Mouse (Mus musculus): ENCODE data around the gene Paqr3. TPM values are rescaled to one million over a fixed set of nuclear protein-coding genes. Genes with fewer than 3 reads are reported as not detected.
A peak's percentile ranks its signal among the peaks of the same experiment; 100 is the strongest.

Paqr3 gene
- polyA plus RNA-seq, 1 experiment from 2014 or later = 10.8 TPM

- peak; percentile 20 for DNase-seq (ENCODE audit: low spot score)
- no peaks in the 10 kb centered on the region for H3K9me3 ChIP-seq (replicated peaks)
- H3K4me3 ChIP-seq = no peak overlapping the region
- H3K27ac ChIP-seq = no peak overlapping the region
- WGBS = 82% methylated on average over 5 of the region's 5 CpGs
- H3K4me1 ChIP-seq = no peaks in the 10 kb centered on the region
- no peaks in the 10 kb centered on the region for H3K27me3 ChIP-seq (ENCODE audit: low read depth, poor library complexity, severe bottlenecking)
- peaks cover 2% of the 10 kb centered on the region for H3K36me3 ChIP-seq
Measured at GRCm38 (mm10) chr5:97078641-97079040, 32.8 kb downstream of the Paqr3 start.

- H3K4me3 ChIP-seq = no peak overlapping the region
- H3K27me3 ChIP-seq (ENCODE audit: low read depth, poor library complexity, severe bottlenecking) = no peaks in the 10 kb centered on the region
- 69% methylated on average over 7 of the region's 7 CpGs for WGBS
- no peak for DNase-seq (ENCODE audit: low spot score)
- no peaks in the 10 kb centered on the region for H3K36me3 ChIP-seq
- no peaks in the 10 kb centered on the region for H3K9me3 ChIP-seq (replicated peaks)
- H3K4me1 ChIP-seq = peaks cover 7% of the 10 kb centered on the region; the same call in 1 of the 2 replicates
- H3K27ac ChIP-seq = no peak overlapping the region
Measured at GRCm38 (mm10) chr5:97077676-97078075, 33.7 kb downstream of the Paqr3 start.

GRCm38 (mm10) chr5:97076167-97076566, 35.2 kb downstream of the Paqr3 start:
- no peaks in the 10 kb centered on the region for H3K36me3 ChIP-seq
- H3K4me3 ChIP-seq = no peak overlapping the region
- no peaks in the 10 kb centered on the region for H3K9me3 ChIP-seq (replicated peaks)
- no peak overlapping the region for H3K27ac ChIP-seq
- no peak for DNase-seq (ENCODE audit: low spot score)
- peaks cover 8% of the 10 kb centered on the region; the same call in 1 of the 2 replicates for H3K4me1 ChIP-seq
- 91% methylated on average over 5 of the region's 5 CpGs for WGBS
- no peaks in the 10 kb centered on the region for H3K27me3 ChIP-seq (ENCODE audit: low read depth, poor library complexity, severe bottlenecking)

GRCm38 (mm10) chr5:97075476-97076151, 35.8 kb downstream of the Paqr3 start:
- WGBS = 92% methylated on average over 11 of the region's 11 CpGs
- DNase-seq (ENCODE audit: low spot score) = no peak
- Histone ChIP-seq H3K36me3 (peaks cover 1% of the 10 kb centered on the region; the same call in 1 of the 2 replicates), H3K9me3 (replicated peaks) (no peaks in the 10 kb centered on the region), H3K4me1 (peaks cover 8% of the 10 kb centered on the region; the same call in 1 of the 2 replicates), H3K27me3 (ENCODE audit: low read depth, poor library complexity, severe bottlenecking) (no peaks in the 10 kb centered on the region), H3K4me3 (no peak overlapping the region), H3K27ac (no peak overlapping the region)

GRCm38 (mm10) chr5:97065746-97066145, 45.6 kb downstream of the Paqr3 start:
- Histone ChIP-seq H3K36me3 (peaks cover 65% of the 10 kb centered on the region), H3K9me3 (replicated peaks) (no peaks in the 10 kb centered on the region), H3K27me3 (ENCODE audit: low read depth, poor library complexity, severe bottlenecking) (no peaks in the 10 kb centered on the region), H3K27ac (no peak overlapping the region), H3K4me3 (no peak overlapping the region), H3K4me1 (no peaks in the 10 kb centered on the region)
- no peak for DNase-seq (ENCODE audit: low spot score)
- WGBS = 91% methylated on average over 4 of the region's 4 CpGs

- Histone ChIP-seq H3K4me1 (peaks cover 3% of the 10 kb centered on the region), H3K4me3 (no peak overlapping the region), H3K27ac (no peak overlapping the region), H3K36me3 (peaks cover 55% of the 10 kb centered on the region), H3K27me3 (ENCODE audit: low read depth, poor library complexity, severe bottlenecking) (no peaks in the 10 kb centered on the region), H3K9me3 (replicated peaks) (no peaks in the 10 kb centered on the region)
- no peak for DNase-seq (ENCODE audit: low spot score)
- 77% methylated on average over 1 of the region's 1 CpGs for WGBS
Measured at GRCm38 (mm10) chr5:97062041-97062440, 49.4 kb downstream of the Paqr3 start.

- 74% methylated on average over 3 of the region's 3 CpGs for WGBS
- no peak overlapping the region for H3K4me3 ChIP-seq
- DNase-seq (ENCODE audit: low spot score) = no peak
- peaks cover 46% of the 10 kb centered on the region for H3K36me3 ChIP-seq
- H3K27ac ChIP-seq = no peak overlapping the region
- no peaks in the 10 kb centered on the region for H3K27me3 ChIP-seq (ENCODE audit: low read depth, poor library complexity, severe bottlenecking)
- H3K4me1 ChIP-seq = peaks cover 9% of the 10 kb centered on the region
- H3K9me3 ChIP-seq (replicated peaks) = no peaks in the 10 kb centered on the region
Measured at GRCm38 (mm10) chr5:97060864-97061263, 50.5 kb downstream of the Paqr3 start.

- H3K4me1 ChIP-seq = peaks cover 9% of the 10 kb centered on the region
- H3K27ac ChIP-seq = no peak overlapping the region
- DNase-seq (ENCODE audit: low spot score) = peak; percentile 35
- peaks cover 22% of the 10 kb centered on the region for H3K36me3 ChIP-seq
- H3K27me3 ChIP-seq (ENCODE audit: low read depth, poor library complexity, severe bottlenecking) = no peaks in the 10 kb centered on the region
- no peaks in the 10 kb centered on the region for H3K9me3 ChIP-seq (replicated peaks)
- H3K4me3 ChIP-seq = no peak overlapping the region
- WGBS = 57% methylated on average over 12 of the region's 12 CpGs
Measured at GRCm38 (mm10) chr5:97056791-97057450, 54.5 kb downstream of the Paqr3 start.

- Histone ChIP-seq H3K9me3 (replicated peaks) (no peaks in the 10 kb centered on the region), H3K4me3 (no peak overlapping the region), H3K27ac (no peak overlapping the region), H3K36me3 (peaks cover 22% of the 10 kb centered on the region), H3K4me1 (peaks cover 9% of the 10 kb centered on the region), H3K27me3 (ENCODE audit: low read depth, poor library complexity, severe bottlenecking) (no peaks in the 10 kb centered on the region)
- 82% methylated on average over 3 of the region's 3 CpGs for WGBS
- DNase-seq (ENCODE audit: low spot score) = no peak
Measured at GRCm38 (mm10) chr5:97056359-97056758, 55.0 kb downstream of the Paqr3 start.

GRCm38 (mm10) chr5:97055511-97056068, 55.8 kb downstream of the Paqr3 start:
- Histone ChIP-seq H3K4me1 (peaks cover 9% of the 10 kb centered on the region), H3K27me3 (ENCODE audit: low read depth, poor library complexity, severe bottlenecking) (no peaks in the 10 kb centered on the region), H3K36me3 (peaks cover 22% of the 10 kb centered on the region), H3K27ac (no peak overlapping the region), H3K4me3 (no peak overlapping the region), H3K9me3 (replicated peaks) (no peaks in the 10 kb centered on the region)
- DNase-seq (ENCODE audit: low spot score) = no peak
- WGBS = 11% methylated on average over 1 of the region's 1 CpGs

GRCm38 (mm10) chr5:97054801-97055200, 56.6 kb downstream of the Paqr3 start:
- Histone ChIP-seq H3K36me3 (peaks cover 22% of the 10 kb centered on the region), H3K4me3 (no peak overlapping the region), H3K27ac (no peak overlapping the region), H3K9me3 (replicated peaks) (no peaks in the 10 kb centered on the region), H3K4me1 (peaks cover 9% of the 10 kb centered on the region), H3K27me3 (ENCODE audit: low read depth, poor library complexity, severe bottlenecking) (no peaks in the 10 kb centered on the region)
- no peak for DNase-seq (ENCODE audit: low spot score)
- WGBS = 82% methylated on average over 10 of the region's 10 CpGs

- peaks cover 9% of the 10 kb centered on the region for H3K4me1 ChIP-seq
- H3K4me3 ChIP-seq = no peak overlapping the region
- 90% methylated on average over 5 of the region's 5 CpGs for WGBS
- no peak overlapping the region for H3K27ac ChIP-seq
- H3K9me3 ChIP-seq (replicated peaks) = no peaks in the 10 kb centered on the region
- no peak for DNase-seq (ENCODE audit: low spot score)
- H3K36me3 ChIP-seq = peaks cover 22% of the 10 kb centered on the region
- H3K27me3 ChIP-seq (ENCODE audit: low read depth, poor library complexity, severe bottlenecking) = no peaks in the 10 kb centered on the region
Measured at GRCm38 (mm10) chr5:97054166-97054565, 57.2 kb downstream of the Paqr3 start.

GRCm38 (mm10) chr5:97048905-97049304, 62.5 kb downstream of the Paqr3 start:
- Histone ChIP-seq H3K4me1 (no peaks in the 10 kb centered on the region; the same call in 1 of the 2 replicates), H3K9me3 (replicated peaks) (no peaks in the 10 kb centered on the region), H3K4me3 (no peak overlapping the region), H3K27ac (no peak overlapping the region), H3K36me3 (peaks cover 13% of the 10 kb centered on the region), H3K27me3 (ENCODE audit: low read depth, poor library complexity, severe bottlenecking) (no peaks in the 10 kb centered on the region)
- WGBS = 92% methylated on average over 5 of the region's 5 CpGs
- DNase-seq (ENCODE audit: low spot score) = no peak
